Mouse (Mus musculus): ENCODE results near the gene Ovca2. TPM values are rescaled to one million over a fixed set of nuclear protein-coding genes. Genes with fewer than 3 reads are reported as not detected.

Ovca2 gene
- total RNA-seq, 2 experiments from 2014 or later, result 14.8 to 15.2 TPM

DNA sequence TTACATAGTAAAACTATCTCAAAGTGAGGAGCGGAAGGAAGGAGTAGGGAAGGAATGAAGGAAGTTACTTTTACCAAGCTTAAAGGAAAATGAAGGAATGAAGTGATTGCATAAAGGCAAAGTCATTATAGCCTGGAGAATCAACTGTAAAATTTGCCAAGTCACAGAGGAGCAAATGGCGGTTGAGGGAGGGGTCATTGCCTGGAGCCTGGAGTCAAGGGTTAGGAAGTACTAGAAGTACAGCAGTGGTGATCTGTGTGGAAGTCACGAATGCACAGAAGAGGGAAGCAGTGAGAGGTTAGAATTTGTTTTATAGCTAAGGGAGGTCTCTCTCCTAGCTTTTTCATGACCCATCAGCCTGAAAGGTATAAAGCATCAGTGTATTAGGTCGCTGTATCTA, 47.3 kb downstream of the Ovca2 start:
- no peak for DNase-seq (ENCODE audit: low spot score in 2 of 2)

GRCm38 (mm10) chr11:75129481-75129880, 49.2 kb downstream of the Ovca2 start:
- no peak for DNase-seq (ENCODE audit: low spot score in 2 of 2)

- DNase-seq (ENCODE audit: low spot score in 2 of 2), result no peak
These were observed 52.3 kb downstream of the Ovca2 start for GRCm38 (mm10) chr11:75126384-75126783.

Small RNA genes lying within 50 kb of the gene (microRNA-seq; reads per million reads assigned to microRNA genes)
- gene Mir132, result 5,043 to 18,555 reads per million in 2 experiments
- gene Mir212, result 287 to 527 reads per million in 2 experiments

Other genes with a start within 250 kb of the Ovca2 start
- gene Hic1, start 9.3 kb downstream of the Ovca2 start, total RNA-seq (2021), result 1 to 10 TPM; 3.3 to 4.5 TPM
- gene Dph1, start 12.4 kb upstream of the Ovca2 start, total RNA-seq (2021), result 10 to 100 TPM; 21.7 to 24.4 TPM
- gene Rtn4rl1, start 14.9 kb upstream of the Ovca2 start, total RNA-seq (2021), result 10 to 100 TPM; 82.1 to 83.1 TPM
- 10 to 100 TPM; 57.2 to 66.7 TPM for gene Rpa1, start 169.5 kb upstream of the Ovca2 start, total RNA-seq (2021)
- gene Smyd4, start 169.6 kb upstream of the Ovca2 start, total RNA-seq (2021), result 10 to 100 TPM; 10.6 to 12.3 TPM
- 10 to 100 TPM; 20.3 to 36.0 TPM for gene Serpinf1, start 243.9 kb upstream of the Ovca2 start, total RNA-seq (2021)

Data from layer of hippocampus, postnatal 14 days (tissue).